Mouse (Mus musculus) lung, embryonic 14.5 days (tissue): ENCODE results near the gene Grwd1. TPM values are rescaled to one million over a fixed set of nuclear protein-coding genes. Genes with fewer than 3 reads are reported as not detected.

Experiments used
- ATAC-seq: fragments of 200-750 bp; cut with Nextera tagmentation; 2 replicates; pipeline ENCODE4 v1.8.0; 2017; ENCODE audit warnings: mild to moderate bottlenecking, moderate TSS enrichment, moderate library complexity; ENCODE audit not compliant: insufficient read depth
- DNase-seq: peaks from one replicate; pipeline ENCODE4 v3.0.0-alpha.2; 2015
- H3K27ac ChIP-seq: fragments of 300-500 bp; sonication (generic); 2 replicates; pipeline ENCODE4 v1.5.1; 2014; ENCODE audit warnings: low read depth, mild to moderate bottlenecking, moderate library complexity
- H3K27me3 ChIP-seq: fragments of 300-500 bp; sonication (generic); 2 replicates; pipeline ENCODE4 v1.6.1; 2014; ENCODE audit warnings: low read length, control low read depth; ENCODE audit not compliant: insufficient read depth
- H3K36me3 ChIP-seq: fragments of 300-500 bp; sonication (generic); 2 replicates; pipeline ENCODE4 v1.6.1; 2014; ENCODE audit warnings: control low read depth; ENCODE audit not compliant: insufficient read depth
- H3K4me1 ChIP-seq: fragments of 300-500 bp; sonication (generic); 2 replicates; pipeline ENCODE4 v1.6.1; 2014; ENCODE audit warnings: antibody characterized with exemption, control low read depth; ENCODE audit not compliant: insufficient read depth
- H3K4me2 ChIP-seq: fragments of 300-500 bp; sonication (generic); 2 replicates; pipeline ENCODE4 v1.6.1; 2014; ENCODE audit warnings: mild to moderate bottlenecking
- H3K4me3 ChIP-seq: fragments of 300-500 bp; sonication (generic); 2 replicates; pipeline ENCODE4 v1.5.1; 2014; ENCODE audit warnings: low read depth, low read length
- H3K9ac ChIP-seq: fragments of 300-500 bp; sonication (generic); 2 replicates; pipeline ENCODE4 v1.6.1; 2014
- H3K9me3 ChIP-seq: fragments of 300-500 bp; sonication (generic); 2 replicates; pipeline ENCODE4 v1.6.1; 2016; ENCODE audit warnings: low read depth, low read length, control low read depth
- CTCF ChIP-seq: IDR thresholded peaks from 2 replicates; pipeline ENCODE4 v1.5.1; 2016; ENCODE audit warnings: antibody characterized with exemption, low read depth
- WGBS: fragments of 180-500 bp; shearing (Covaris S2); extraction: QIAGEN DNeasy Blood & Tissue Kit; methylation state at CpG from one replicate; pipeline ENCODE4 v1.1.7; 2014; 5-methylcytosine and 5-hydroxymethylcytosine counted together
- polyA plus RNA-seq: library from polyadenylated mRNA; unstranded; fragments of >200 nt; fragmentation: Nextera tagmentation; extraction: Ambion mirVana; gene quantifications from 2 replicates; pipeline ENCODE4 v1.2.1, GENCODE M21; 2014

Grwd1 gene
- polyA plus RNA-seq, 1 experiment from 2014 or later = 95.3 TPM

DNA sequence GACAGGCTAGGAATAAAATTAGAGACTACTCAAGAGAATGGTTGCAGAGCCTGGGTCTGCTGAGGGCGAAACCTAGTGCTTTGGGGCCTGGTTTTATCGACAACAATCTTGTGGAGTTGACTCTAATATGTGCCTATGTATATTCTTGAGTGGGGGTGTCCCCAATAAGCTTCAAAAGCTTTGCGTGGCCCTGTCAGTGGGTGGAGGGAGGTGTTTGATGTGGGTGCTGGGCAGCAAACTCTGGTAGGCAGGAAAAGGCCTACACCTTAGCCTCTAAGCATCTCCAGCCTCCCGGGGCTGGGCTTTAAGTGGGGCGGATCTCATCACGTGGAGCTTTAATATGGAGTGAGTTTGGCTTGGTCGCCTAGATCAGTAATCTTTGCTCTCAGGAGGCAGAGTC is 31.8 kb downstream of the Grwd1 start:
- Histone ChIP-seq H3K27ac (no peak overlapping the region), H3K4me2 (peak overlapping the region; percentile 83), H3K36me3 (0 out of 2 replicates have a peak, but pooled peaks cover 3% of the 10 kb centered on the region)

DNA sequence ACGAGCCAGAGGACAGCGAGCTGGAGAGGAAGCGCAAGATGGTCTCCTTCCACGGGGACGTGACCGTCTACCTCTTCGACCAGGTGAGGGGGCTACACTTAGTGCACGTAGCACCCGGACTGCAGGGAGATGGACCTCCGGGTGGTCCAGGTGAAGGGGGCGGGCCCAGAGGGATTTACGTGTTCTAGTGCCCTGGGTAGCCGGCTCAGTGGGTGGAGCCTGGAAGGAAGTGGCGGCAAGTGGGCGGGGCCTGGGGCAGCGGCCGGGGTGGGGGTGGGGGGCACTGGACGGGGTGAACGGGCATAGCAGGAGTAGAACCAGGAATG is 32.3 kb downstream of the Grwd1 start:
- ATAC-seq (no peak), DNase-seq (peak; percentile 54)
- Histone ChIP-seq H3K4me2 (peak overlapping the region; percentile 83), H3K9ac (peak overlapping the region; percentile 53), H3K9me3 (no peaks in the 10 kb centered on the region), H3K4me1 (0 out of 2 replicates have a peak, but pooled peaks cover 7% of the 10 kb centered on the region), H3K4me3 (peak overlapping the region; percentile 44), H3K27me3 (peaks cover 32% of the 10 kb centered on the region), H3K27ac (no peak overlapping the region), H3K36me3 (0 out of 2 replicates have a peak, but pooled peaks cover 3% of the 10 kb centered on the region)
- TF ChIP-seq CTCF = no peak
- 2% methylated on average over 19 of the region's 19 CpGs for WGBS

More for the DNA sequence above, 31.8 kb downstream of the Grwd1 start:
- Histone ChIP-seq H3K4me1 (0 out of 2 replicates have a peak, but pooled peaks cover 7% of the 10 kb centered on the region), H3K9me3 (no peaks in the 10 kb centered on the region), H3K9ac (no peak overlapping the region), H3K27me3 (peaks cover 32% of the 10 kb centered on the region), H3K4me3 (peak overlapping the region; percentile 44)
- ATAC-seq = no peak
- no peak for TF ChIP-seq CTCF
- 47% methylated on average over 7 of the region's 7 CpGs for WGBS
- no peak for DNase-seq

DNA sequence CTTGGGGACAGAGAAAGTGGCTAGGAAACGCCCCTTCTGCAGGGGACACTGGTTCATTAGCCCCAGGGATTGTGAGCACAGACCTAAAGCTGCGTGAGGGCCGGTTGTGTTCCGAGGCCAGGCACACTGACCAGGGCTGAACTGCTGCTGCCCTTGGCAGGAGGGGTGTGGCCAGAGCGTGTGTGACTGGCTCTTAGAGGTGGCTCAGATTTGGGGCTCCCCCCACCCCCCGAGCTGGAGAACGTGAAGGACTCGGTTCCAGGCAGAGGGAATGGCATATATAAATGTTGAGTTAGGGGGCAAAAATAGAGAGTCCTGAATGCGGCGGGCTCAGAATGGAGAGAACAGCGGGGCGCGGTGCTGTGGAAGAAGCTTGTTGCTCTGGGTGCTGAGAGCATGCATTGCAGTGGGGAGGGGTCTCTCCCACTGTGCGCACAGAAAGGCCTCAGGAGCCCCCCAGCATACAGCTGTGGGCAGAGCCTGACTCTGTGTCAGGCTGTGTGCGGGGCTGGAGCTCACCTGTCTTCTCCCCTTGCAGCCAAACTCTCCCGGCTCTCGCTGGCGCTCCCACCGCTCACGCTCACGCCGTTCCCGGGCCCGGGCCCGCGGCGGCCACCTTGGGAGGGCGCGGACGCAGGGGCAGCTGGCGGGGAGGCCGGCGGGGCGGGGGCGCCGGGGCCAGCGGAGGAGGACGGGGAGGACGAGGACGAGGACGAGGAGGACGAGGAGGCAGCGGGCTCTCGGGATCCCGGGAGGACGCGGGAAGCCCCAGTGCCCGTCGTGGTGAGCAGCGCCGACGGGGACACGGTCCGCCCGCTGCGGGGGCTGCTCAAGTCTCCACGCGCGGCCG is 32.9 kb downstream of the Grwd1 start:
- Histone ChIP-seq H3K36me3 (peaks cover 5% of the 10 kb centered on the region; the same call in 1 of the 2 replicates), H3K9me3 (no peaks in the 10 kb centered on the region), H3K4me2 (peak overlapping the region; percentile 83), H3K27ac (no peak overlapping the region), H3K9ac (peak overlapping the region; percentile 53), H3K4me3 (peak overlapping the region; percentile 44), H3K4me1 (0 out of 2 replicates have a peak, but pooled peaks cover 7% of the 10 kb centered on the region), H3K27me3 (peaks cover 32% of the 10 kb centered on the region)
- no peak for DNase-seq
- 2% methylated on average over 55 of the region's 60 CpGs for WGBS
- no peak for TF ChIP-seq CTCF
- no peak for ATAC-seq

DNA sequence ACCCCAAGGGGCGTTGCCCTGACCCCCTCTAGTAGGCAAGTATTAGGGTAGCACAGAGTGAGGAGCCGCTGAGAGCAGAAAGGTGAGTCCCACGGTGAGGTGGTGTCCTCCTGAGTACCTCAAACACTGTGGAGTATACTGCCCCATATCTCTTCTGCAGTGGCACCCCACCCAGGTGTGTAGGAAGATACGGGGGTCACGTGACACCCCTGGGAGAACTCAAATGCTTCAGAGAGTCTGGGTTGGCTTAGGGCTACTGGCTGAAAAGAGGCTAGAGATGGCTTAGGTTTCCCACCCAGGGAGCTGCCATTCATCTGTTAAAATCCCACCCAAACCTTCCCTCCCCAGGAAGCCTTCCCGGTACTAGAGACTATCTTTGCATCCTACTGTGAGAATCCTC is 33.8 kb downstream of the Grwd1 start:
- Histone ChIP-seq H3K9me3 (no peaks in the 10 kb centered on the region), H3K4me2 (no peak overlapping the region), H3K9ac (no peak overlapping the region), H3K4me1 (0 out of 2 replicates have a peak, but pooled peaks cover 7% of the 10 kb centered on the region), H3K27me3 (peaks cover 32% of the 10 kb centered on the region), H3K36me3 (peaks cover 7% of the 10 kb centered on the region; the same call in 1 of the 2 replicates), H3K4me3 (no peak overlapping the region), H3K27ac (no peak overlapping the region)
- no peak for TF ChIP-seq CTCF
- 46% methylated on average over 6 of the region's 6 CpGs for WGBS
- DNase-seq (no peak), ATAC-seq (no peak)

DNA sequence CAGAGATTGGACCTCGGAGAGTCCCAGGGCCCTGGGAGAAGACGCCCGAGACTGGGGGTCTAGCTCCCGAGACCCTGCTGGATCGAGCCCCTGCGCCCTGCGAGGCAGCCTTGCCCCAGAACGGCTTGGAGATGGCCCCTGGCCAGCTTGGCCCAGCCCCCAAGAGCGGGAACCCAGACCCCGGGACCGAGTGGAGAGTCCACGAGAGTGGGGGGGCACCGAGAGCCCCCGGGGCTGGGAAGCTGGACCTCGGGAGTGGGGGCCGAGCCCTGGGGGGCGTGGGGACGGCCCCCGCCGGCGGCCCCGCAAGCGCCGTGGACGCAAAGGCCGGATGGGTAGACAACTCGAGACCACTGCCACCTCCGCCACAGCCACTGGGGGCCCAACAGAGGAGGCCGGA is 35.8 kb downstream of the Grwd1 start:
- Histone ChIP-seq H3K27me3 (peaks cover 32% of the 10 kb centered on the region), H3K27ac (no peak overlapping the region), H3K4me2 (no peak overlapping the region), H3K9ac (no peak overlapping the region), H3K9me3 (no peaks in the 10 kb centered on the region), H3K36me3 (peaks cover 10% of the 10 kb centered on the region; the same call in 1 of the 2 replicates), H3K4me3 (no peak overlapping the region), H3K4me1 (0 out of 2 replicates have a peak, but pooled peaks cover 4% of the 10 kb centered on the region)
- no peak for TF ChIP-seq CTCF
- WGBS = 93% methylated on average over 29 of the region's 29 CpGs
- no peak for ATAC-seq
- DNase-seq = no peak

DNA sequence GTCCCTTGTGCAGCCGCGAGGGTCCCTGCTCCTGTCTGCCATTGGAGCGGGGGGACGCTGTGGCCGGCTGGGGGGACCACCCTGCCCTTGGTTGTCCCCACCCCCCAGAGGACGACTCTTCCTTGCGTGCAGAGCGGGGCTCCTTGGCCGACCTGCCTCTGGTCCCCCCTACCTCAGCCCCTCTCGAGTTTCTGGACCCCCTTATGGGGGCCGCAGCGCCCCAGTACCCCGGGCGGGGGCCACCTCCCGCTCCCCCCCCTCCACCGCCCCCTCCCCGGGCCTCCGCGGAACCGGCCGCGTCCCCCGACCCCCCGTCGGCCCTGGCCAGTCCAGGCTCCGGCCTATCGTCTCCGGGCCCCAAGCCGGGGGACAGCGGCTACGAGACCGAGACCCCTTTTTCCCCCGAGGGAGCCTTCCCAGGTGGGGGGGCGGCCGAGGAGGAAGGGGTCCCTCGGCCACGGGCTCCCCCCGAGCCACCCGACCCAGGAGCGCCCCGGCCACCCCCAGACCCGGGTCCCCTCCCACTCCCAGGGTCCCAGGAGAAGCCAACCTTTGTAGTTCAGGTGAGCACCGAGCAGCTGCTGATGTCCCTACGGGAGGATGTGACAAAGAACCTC is 36.7 kb downstream of the Grwd1 start:
- no peak for DNase-seq
- 78% methylated on average over 44 of the region's 44 CpGs for WGBS
- Histone ChIP-seq H3K27me3 (peaks cover 25% of the 10 kb centered on the region), H3K27ac (no peak overlapping the region), H3K4me2 (no peak overlapping the region), H3K36me3 (peaks cover 16% of the 10 kb centered on the region), H3K9ac (no peak overlapping the region), H3K9me3 (no peaks in the 10 kb centered on the region), H3K4me1 (0 out of 2 replicates have a peak, but pooled peaks cover 4% of the 10 kb centered on the region), H3K4me3 (no peak overlapping the region)
- no peak for ATAC-seq
- no peak for TF ChIP-seq CTCF

DNA sequence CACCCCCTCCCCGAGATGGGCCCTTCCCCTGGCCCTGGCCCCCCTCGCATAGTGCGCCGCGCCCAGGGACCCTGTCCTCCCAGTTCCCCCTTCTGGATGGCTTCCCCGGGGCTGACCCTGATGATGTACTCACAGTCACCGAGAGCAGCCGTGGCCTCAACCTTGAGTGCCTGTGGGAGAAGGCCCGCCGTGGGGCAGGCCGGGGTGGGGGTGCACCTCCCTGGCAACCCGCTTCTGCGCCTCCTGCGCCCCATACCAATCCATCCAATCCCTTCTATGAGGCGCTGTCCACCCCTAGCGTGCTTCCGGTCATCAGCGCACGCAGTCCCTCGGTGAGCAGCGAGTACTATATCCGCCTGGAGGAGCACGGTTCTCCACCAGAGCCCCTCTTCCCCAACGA is 37.5 kb downstream of the Grwd1 start:
- ATAC-seq (no peak), DNase-seq (no peak)
- Histone ChIP-seq H3K9me3 (no peaks in the 10 kb centered on the region), H3K27ac (no peak overlapping the region), H3K36me3 (peaks cover 19% of the 10 kb centered on the region), H3K9ac (no peak overlapping the region), H3K27me3 (peaks cover 16% of the 10 kb centered on the region), H3K4me3 (no peak overlapping the region), H3K4me1 (0 out of 2 replicates have a peak, but pooled peaks cover 4% of the 10 kb centered on the region), H3K4me2 (no peak overlapping the region)
- no peak for TF ChIP-seq CTCF
- 75% methylated on average over 24 of the region's 24 CpGs for WGBS
